Mouse (Mus musculus) CD4-positive, CD25-positive, alpha-beta regulatory T cell, adult 4 months (primary cell): ENCODE data around the gene Polr3b. TPM values are rescaled to one million over a fixed set of nuclear protein-coding genes. Genes with fewer than 3 reads are reported as not detected.
A peak's percentile ranks its signal among the peaks of the same experiment; 100 is the strongest.

Experiments used
- ATAC-seq: one replicate; pipeline ENCODE4 v1.8.0; 2017
- polyA plus RNA-seq, 2 experiments: library from polyadenylated mRNA; unstranded; fragments of 100-300 nt; shearing (Covaris generic); gene quantifications; one replicate each; pipeline ENCODE4 v1.2.1; 2017

Gene Polr3b
- polyA plus RNA-seq, 2 experiments from 2014 or later: 21.8 to 28.6 TPM

DNA sequence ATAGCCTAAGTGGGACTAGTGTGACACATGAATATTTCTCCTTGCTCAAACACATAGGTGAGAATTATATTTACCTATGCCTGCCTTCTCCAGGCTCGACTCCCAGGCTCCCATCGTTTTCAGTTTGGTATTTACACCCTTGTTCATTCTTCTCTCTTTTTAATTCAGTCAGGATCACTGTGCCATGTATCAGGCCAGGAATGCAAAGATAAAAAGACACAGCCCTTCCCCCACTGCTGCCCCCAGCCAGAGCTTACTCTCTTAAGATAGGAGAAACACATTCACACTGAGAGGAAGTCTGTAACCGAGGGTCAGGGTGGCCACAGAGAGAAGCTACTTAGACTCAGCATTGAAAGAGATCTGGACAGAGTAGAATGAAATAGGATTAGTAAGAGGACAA is 10.4 kb upstream of the Polr3b start:
- ATAC-seq: no peak

DNA sequence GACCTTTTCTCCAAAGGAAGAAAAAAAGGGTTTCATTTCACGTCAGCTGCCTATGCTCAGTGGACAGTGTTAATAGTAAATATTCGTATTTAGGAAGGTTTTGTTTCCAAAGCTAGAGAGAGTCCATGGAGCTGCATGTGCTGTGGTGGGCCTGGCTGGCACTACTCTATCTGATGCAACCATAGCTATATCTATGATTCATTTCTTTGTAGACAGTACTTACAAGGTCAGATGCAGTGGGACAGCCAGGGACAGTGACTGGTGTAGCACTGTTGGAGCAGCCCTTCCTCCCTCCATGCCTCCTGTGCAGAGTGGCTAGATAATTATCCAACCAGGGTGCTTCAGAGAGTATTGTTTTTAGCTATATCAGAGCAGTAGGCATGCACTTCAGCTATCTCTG is 9.8 kb upstream of the Polr3b start:
- ATAC-seq: no peak

DNA sequence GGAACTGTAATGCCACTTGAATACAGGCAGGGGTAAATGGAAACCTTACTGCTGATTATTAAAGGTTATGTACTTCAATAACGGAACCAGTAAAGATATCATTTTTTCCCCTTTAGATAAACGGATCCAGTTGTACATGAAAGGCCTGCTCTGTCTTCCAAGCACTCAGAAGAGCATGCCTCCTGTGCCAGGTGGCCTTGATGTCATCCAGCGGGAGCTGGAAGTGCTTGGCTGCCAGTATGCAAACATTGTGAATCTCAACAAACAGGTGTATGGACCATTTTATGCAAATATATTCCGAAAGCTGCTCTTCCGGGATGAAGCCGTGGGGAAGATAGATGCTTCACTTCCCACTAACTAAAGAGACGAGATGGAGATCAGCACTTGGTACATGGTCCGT is 8.7 kb upstream of the Polr3b start:
- no peak for ATAC-seq

DNA sequence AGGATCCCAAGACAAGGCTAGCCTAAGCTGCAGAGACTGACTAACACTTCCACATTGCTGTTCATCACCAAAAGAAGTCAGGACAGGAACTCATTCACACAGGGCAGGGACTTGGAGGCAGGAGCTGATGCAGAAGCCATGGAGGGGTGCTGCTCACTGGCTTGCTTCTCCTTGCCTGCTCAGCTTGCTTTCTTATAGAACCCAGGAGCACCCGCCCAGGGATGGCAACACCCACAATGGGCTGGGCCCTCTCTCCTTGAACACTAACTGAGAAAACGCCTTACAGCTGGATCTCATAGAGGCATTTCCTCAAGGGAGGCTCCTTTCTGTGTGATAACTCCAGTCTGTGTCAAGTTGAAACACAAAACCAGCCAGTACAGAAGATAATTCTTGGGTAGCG is 7.0 kb upstream of the Polr3b start:
- ATAC-seq: no peak

DNA sequence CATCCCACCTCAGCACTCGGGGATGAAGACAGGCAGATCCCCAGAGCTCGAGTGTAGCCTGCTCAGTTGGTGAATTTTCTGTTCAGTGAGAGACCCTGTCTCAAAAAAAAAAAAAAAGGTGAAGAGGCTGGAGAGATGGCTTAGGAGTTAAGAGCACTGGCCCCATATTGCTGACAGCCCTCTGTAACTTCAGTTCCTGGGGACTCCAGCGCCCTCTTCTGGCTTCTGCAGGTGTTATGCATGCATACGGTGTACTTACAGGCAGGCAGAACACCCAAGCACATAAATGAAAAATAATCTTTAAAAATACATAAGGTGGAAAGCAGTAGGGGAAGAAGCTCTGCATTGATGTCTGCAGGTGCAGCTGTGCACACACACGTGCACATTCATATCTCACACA is 9.1 kb downstream of the Polr3b start:
- ATAC-seq: peak; percentile 49

DNA sequence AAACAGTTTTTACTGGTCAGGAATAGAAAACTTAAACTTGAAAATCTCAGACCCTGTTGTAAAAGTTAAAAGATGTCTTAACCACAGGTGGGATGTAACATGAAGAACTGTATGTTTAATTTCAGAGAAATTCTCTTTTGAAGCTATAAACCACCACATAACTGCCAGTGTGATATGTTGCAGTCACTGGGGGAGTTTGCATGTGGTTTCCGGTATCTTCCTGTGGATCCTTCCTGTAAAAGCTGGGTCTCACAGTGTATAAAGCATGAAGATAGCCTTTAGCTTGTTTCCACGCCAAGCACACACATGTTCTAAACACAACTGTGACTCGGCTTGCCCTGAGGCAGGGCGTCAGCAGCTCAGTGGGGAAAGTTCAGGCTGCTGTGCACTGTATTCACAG is 9.9 kb downstream of the Polr3b start:
- peak; percentile 76 for ATAC-seq

DNA sequence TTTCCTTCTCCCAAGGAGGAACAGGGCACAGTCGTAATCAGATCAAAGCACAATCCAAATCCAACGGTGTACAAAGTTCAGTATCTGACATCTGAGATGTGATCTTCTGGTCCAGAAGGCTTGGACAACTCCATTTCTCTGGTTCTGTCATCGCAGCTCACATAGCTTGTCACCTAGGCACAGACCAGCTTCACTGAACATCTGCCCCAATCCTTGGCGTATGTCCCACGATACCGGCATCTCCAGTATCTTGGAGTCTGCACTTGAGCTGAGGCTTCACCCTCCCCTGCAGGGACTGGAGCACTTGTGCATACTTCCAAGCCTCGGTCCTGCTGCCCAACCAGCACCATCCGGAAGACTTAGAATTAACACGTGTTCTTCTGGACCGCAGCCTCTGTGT is 14.6 kb downstream of the Polr3b start:
- ATAC-seq: no peak

DNA sequence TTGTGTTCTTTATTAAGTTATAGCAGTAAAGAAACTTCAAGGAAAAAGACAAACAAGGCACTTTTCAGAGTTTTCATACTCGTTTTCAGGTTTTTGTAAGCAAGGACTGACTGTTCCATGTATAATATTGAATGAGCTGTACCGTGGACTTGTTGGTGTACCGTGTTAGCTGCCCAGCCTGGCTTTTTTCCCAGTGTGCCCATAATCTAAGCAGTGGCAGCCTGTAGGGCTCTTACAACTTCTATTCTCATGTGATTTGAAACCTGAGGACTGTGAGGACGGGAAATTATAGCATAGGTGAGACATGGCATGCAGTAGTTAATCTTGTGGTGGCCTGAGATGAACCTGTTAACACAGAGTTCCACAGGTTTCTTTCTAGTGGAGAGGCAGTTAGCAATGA is 16.3 kb downstream of the Polr3b start:
- no peak for ATAC-seq

DNA sequence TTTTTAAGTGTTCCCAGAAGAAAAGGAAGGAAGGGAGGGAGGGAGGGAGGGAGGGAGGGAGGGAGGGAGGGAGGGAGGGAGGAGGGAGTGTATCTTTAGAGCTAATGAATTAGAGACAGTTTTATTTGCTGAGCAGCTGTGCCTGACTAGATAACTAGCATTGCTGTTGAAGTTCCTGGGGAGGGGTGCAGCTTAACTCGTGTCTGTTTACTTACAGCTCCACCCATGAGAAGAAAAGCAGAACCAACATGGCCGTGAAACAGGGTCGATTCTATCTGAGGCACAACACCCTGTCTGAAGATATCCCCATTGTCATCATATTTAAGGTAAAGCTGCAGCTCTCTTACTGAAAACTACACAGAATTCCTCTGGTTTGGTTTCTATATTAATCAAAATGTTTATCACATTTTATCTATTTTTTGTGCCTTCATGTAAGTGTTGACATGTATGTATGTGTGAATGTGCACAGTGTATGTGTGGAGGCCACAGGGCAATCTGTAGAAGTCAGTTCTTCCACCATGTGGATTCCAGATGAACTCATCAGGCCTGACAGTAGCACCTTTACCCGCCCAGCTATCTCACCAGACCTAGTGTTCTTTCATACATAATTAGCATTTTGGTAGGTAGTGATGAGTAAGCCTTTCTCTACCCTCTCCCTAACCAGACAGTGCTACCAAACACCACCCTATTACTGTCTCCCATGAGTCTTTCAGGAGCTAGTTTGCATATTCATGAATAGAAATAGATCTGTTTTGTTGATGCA is 17.6 kb downstream of the Polr3b start:
- no peak for ATAC-seq

DNA sequence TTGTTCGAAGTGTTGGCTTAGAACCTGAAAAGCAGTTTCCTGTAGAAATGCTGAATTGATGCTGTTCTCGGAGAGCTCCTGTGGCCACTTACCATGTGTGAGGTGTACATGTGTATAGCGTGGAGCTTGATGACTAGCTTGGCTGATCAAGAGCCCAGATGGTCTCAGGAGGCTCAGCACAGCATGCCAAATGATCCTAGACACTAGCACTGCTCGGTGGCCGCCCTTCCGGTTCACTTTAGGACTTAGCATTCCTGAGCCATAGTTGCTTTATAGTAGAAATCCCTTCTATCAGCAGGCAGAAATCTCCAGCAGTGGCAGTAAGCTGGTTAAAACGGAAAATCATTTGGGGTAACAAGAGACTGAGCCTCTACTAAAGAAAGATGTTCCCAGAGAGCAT is 18.8 kb downstream of the Polr3b start:
- no peak for ATAC-seq

DNA sequence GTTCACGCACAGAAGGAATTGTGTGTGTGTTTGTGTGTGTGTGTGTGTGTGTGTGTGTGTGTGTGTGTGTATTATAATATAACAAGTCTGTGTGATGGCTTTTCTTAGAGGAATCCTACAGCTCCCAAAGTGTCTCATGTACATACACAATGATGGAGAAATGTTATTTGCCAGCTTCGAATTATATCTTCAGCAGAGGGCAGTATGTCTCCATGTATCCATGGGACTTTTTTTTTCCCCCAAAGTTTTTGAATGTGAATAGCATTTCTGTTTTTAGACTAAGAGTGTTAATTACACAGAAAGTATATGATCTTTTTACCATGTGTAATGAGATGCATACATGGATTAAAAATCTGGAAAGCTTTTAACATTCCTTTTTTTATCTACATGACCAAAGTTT is 19.5 kb downstream of the Polr3b start:
- ATAC-seq: no peak

DNA sequence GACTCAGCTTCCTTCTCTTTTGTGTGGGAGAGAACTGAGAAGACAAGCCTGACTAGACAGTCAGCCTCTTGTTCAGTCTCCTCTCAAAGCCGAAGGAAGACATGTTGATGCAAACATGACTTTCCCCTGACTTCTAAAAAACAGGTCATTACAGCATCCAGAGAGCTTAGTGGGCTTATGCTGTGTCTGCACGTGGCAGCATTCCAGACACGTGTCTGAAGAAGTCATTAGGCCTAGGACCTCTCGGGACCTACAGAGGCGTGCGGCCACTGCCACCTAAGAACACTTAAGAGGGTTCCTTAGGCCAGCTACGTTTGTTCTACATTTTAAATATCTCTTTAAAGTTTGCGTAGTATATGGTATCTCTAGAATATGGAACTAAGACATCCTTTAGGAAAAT is 23.8 kb downstream of the Polr3b start:
- no peak for ATAC-seq

DNA sequence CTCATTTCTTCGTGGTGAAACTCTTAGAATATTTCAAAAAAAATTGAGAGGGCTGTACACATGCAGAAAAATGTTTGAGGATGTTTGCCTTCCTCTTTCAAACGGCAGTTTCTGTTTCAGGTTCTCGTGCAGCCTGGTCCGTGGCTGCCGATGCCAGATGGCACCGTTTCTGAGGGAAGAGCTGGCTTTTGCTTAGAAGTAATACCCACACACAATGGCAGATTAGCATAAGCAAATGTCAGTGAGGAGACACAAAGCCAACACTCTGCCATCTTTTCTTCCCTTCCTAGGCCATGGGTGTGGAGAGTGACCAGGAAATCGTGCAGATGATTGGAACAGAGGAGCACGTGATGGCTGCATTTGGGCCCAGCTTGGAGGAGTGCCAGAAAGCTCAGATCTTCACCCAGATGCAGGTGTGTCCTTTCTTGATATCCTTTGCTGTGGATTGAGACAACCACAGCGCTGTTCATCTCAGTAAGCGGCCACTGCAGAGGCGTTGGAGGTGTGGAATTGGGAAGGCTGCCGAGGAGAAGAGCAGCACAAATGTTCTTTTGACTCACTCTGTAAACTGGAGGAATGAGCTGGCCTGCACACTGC is 24.5 kb downstream of the Polr3b start:
- ATAC-seq: peak; percentile 73

DNA sequence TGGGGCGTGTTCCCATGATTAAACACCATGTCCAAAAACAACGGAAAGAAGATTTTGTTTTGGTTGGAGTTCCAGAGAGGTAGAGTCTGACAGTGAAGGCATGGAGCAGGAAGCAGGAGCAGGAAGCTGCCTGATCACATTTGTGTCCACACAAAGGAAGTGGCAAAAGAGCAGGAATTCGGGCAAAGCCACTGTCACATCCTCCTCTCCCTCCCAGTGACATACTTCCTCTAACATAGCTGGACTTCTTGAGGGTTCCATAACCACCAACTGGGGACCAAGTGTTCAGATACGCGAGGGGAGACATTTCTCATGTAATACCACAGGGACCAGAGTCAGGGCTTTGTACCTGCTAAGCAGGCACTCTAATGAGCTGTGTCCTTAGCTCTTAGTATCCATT is 25.2 kb downstream of the Polr3b start:
- no peak for ATAC-seq

DNA sequence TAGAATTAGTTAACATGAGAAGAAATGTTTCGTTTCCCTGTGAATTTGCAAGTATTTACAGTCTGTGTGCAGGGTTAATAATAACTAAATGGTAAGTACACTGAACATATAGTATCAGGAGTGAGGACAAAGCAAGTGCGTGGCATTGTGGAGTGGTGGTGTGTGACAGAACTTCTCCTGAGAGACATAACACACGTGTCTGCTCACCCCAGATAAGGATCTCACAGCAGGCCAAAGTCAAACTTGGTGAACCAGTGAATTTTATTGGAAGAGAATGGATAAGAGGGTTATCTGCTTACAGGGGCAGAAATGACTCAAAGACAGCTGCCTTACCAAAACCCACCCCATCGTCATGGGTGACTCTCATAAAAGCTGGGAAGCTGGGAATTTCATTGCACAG is 26.8 kb downstream of the Polr3b start:
- ATAC-seq: no peak

DNA sequence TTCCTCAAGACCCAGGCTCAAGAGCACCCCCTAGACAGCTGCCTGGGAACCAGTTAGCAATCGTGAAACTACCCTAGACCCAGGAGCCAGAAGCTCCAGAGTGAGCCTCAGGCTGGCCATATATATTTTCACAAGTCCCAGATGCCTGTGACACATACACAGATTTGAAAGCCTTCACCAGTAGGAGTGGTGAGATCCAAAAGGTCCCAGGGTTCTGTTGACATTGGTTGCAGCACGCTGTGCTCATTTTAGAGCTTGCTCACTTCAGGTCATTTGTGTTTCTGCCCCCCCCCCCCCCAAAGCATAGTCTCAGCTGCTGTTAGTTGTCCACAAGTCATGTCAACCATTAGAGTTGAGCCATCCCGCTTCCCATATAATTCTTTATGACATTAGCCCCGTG is 31.9 kb downstream of the Polr3b start:
- no peak for ATAC-seq

DNA sequence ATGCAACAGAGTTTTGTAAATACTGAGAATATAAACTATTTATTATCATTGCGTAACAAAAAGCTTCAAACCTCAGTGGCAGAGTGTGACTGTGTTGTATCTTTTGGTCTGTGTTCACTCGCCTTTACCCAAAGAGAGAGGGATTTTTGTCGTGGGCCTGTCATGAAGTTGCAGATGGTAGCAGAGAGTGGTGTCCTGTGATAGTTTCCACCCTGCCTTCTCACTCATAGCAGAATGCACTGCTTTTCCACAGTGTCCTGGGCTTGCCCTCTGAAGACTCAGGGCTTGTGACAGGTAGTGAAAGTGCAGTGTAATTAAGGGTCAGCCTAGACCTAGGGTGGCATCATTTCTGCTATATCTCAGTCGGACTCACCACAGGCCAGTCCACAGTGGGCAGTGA is 32.6 kb downstream of the Polr3b start:
- no peak for ATAC-seq

DNA sequence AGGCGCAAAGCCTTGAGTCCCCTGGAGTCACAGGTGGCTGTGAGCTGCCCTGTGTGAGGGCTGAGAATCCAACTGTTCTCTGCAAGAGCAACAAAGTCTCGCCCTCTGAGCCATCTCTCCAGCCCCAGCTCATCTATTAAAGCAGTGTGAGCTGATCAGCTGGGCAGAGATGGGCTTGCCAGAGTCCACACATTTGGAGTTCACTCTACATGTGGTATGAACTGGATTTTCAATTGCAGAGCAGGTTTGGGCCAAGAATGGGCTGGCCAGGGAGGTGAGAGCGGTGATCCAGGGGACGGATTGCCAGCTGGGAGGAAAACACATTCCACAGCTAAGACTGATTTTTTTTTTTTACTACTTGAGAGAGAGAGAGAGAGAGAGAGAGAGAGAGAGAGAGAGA is 34.5 kb downstream of the Polr3b start:
- ATAC-seq: no peak

DNA sequence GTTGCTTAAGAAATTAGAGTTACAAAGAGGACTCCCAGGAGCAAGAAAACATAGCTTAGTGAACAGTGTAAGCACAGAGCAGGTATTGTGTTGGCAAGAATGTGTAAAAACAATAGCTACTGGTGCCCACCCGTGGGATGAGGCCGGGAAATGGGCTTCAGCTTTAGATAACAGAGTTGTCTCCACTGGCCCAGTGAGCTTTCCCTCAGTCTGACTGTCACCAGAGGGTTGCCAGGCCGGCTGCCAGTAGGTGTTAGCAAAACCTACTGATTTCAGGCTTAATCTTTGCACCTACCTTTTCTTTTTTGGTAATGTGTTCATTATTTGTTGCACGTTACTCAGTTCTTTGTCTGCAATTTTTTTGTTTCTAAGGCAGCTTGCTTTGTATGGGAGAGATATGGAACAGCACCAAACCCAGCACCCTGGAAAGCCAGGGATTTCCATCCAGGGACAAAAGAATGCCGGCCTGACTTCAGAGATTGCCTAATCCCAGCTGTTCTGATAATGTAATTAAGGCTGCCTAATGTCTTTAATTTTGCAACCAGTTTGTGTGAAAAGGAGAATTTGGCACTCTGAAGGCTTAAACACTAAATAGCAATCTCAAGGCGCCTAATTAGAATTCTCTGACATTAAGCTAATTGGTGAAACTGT is 35.5 kb downstream of the Polr3b start:
- ATAC-seq: no peak

DNA sequence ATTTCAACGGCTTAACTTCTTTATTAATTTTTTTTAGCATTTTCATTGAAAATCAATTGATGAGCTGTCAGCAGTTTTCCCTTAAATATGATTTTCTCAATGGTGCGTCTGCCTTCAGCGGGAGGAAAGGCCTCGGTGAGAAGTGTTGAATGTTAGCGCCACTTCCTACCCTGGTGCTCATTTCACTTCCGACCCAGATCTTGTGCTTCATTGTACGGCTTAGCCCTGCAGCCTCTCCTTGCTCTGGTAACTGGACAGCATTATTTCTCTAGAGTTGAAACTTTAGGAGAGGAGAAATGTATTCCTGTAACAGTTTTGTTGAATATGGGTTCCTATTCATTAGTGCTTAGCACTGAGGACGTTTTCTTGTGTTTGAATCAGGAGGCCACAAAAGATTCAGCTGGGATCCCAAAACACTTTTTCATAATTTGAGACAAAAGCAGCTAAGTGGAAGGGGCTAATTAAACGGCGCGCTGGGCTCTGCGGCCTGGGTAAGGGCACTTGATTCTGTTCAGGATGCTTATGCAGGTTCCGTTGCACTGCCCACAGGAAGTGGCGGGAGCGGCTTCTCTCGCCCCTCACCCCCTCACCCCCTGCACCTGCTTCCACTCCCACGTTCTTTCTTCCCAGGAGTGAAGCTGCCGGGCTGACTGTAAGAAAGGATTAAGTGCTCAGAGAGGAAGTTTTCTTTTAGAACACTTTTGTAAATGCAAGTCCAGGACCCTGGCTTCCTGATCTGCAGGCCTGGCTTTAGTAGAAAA is 36.2 kb downstream of the Polr3b start:
- ATAC-seq: no peak

DNA sequence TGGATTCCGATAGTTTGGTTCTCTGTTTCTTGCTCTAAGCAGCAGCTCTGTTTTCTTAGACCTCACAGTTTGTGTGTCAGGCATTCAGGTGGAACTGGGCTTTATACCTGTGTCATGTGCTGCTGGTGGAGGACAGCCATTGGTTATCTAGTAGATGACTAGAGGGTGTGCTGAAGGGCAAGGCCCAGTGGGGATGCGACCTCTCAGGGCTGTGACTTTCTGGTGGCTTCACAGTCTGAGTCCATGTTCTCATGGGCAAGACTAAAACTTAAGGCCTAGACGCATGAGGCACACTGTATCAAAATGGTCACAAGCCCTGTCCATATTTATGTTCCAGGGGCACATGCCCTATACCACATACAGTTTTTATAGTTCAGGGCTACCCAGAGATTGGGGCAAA is 37.2 kb downstream of the Polr3b start:
- no peak for ATAC-seq

DNA sequence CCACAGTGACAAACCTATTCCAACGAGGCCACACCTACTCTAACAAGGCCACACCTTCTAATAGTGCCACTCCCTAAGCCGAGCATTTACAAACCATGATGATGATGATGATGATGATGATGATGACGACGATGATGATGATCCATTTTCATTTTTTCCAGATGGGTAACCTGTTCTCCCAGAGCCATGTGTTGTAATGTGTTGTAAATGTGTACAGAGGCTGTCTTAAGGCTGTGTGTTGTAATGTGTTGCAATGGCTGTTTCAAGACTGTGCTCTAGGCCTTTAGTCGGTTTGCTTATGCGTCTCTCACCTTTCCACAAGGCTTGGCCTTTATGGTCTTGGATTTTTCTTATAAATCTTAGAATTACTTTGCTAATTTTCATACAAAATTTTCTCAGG is 40.0 kb downstream of the Polr3b start:
- no peak for ATAC-seq

DNA sequence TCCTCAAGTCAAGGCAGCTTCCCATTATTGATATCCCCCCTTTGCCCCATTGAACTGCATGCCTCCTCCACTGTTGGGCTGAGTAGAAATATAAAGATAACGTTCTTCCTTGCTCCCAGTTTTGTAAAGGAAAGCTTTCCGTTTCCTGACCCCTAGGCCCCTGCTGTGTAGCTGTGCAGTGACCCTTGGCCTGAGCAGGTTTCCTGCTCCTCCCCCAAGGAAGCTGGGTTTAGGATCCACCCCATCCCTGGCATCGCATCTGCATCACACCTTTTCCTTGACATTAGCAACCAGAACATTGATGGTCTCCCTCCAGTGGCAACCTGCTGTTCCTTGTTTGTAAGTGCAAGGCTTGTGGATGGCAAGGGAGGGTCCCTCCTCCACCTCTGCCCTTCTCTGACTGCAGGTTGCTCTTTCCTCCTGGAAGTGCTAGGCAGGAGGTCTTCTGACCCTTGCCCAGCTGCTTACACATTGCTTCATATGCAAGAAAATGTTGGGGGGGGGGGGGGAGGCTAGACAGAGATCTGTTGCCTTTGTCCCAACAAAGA is 43.7 kb downstream of the Polr3b start:
- no peak for ATAC-seq
